Mouse (Mus musculus): ENCODE data around the gene Wrap53.
"Not testable (repeated sequence)": the region's sequence is repeated elsewhere in the genome, so short reads cannot be mapped to it uniquely, and the experiment has no call there.

Wrap53 gene

DNA sequence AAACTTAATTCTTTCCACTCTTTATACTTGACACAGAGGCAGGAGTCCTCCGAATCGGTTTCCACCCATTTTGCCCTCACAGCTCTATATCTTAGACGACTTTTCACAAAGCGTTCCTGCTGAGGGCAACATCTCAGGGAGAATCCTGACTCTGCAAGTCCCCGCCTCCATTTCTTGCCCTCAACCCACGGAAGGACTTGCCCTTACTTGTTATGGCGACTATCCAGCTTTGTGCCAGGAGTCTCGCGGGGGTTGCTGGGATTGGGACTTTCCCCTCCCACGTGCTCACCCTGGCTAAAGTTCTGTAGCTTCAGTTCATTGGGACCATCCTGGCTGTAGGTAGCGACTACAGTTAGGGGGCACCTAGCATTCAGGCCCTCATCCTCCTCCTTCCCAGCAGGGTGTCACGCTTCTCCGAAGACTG is at the start of gene Wrap53, which contains the start of gene Trp53:
Wrap53 (minus strand) TSS at position 165 of the 424 bp plus-strand sequence.
Trp53 (plus strand) TSS at position 269 of the 424 bp plus-strand sequence.
- DNase-seq (ENCODE audit: low spot score in 2 of 2), result peak; percentile 85 to 90

DNA sequence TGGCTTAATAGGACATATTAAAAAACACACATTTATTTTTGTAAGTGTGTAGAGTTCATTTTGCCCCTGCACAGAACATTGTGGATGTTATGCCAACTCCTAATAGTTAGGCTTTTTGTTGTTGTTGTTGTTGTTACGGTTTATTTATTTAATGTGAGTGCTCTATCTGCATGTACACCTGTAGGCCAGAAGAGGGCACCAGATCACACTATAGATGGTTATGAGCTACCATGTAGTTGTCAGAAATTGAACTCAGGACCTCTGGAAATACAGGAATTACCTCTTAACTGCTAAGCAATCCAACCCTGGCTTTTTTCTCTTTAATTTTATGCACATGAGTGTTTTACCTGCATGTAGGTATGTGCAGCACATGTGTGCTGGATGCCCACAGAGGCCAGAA is 49.7 kb upstream of the Wrap53 start:
- DNase-seq (ENCODE audit: low spot score in 2 of 2), result no peak

DNA sequence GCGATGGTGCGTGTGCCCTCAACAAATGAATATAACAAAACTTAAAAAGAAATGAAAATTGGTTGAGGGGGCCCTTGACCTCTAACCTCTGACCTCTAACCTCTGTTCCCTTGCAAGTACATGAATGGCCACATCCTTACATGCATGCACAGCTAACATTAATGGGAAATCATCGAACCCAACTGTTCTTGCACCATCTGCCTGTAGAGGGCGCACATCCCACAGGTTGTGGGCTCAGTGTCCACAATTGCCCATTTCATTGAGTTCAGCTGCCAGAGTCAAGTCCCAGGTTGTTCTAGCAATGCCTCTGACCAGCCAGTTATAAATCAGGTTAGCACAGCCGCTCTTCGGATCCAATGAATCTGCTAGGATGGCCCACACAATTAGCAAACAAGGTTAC is 48.2 kb upstream of the Wrap53 start:
- peak; percentile 31 to 74 for DNase-seq (ENCODE audit: low spot score in 2 of 2)

DNA sequence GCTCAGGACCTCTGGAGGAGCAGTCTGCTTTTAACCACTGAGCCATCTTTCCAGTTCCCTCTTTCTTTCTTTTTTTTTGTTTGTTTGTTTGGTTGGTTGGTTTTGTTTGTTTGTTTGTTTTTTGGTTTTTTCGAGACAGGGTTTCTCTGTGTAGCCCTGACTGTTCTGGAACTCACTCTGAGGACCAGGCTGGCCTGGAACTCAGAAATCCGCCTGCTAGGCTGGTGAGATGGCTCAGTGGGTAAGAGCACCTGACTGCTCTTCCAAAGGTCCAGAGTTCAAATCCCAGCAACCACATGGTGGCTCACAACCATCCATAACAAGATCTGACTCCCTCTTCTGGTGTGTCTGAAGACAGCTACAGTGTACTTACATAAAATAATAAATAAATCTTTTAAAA is 44.3 kb upstream of the Wrap53 start:
- not testable (repeated sequence) for DNase-seq (ENCODE audit: low spot score in 2 of 2)

DNA sequence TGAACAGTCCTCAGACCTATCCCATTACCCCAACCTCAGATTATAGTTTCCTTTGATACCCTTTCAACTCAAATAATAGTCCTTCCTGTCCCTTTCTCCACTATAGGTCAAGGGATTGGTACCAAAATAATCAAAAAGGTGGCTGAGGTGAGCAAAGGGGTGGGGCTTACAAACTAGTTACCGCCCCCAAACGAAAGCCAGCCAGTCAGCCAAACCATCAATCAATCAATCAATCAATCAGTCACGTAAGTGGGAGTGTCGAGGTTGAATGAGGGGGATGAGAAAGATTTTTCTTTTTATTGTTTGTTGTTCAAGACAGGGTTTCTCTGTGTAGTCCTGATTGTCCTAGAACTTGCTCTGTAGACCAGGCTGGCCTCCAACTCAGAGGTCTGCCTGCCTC is 43.0 kb upstream of the Wrap53 start:
- DNase-seq (ENCODE audit: low spot score in 2 of 2), result no peak

DNA sequence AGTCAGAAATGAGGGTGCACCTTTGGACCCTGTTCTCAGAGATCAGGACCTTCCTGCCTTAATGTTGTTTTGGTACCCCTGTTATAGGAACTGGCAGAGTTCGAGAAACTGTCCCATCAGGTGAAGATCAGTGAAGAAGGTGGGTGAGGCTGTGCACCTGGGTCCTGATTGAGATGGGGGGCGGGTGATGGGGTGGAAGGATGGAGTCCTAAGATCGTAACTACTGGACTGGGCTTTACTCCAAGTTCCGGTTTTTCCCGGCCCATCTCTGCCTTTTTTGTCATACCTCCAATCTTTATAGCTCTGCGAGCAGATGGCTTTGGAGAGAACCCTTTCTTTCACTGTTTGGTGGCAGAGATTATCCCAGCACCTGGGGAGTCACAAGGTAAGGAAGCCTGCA is 42.4 kb upstream of the Wrap53 start:
- no peak for DNase-seq (ENCODE audit: low spot score in 2 of 2)

DNA sequence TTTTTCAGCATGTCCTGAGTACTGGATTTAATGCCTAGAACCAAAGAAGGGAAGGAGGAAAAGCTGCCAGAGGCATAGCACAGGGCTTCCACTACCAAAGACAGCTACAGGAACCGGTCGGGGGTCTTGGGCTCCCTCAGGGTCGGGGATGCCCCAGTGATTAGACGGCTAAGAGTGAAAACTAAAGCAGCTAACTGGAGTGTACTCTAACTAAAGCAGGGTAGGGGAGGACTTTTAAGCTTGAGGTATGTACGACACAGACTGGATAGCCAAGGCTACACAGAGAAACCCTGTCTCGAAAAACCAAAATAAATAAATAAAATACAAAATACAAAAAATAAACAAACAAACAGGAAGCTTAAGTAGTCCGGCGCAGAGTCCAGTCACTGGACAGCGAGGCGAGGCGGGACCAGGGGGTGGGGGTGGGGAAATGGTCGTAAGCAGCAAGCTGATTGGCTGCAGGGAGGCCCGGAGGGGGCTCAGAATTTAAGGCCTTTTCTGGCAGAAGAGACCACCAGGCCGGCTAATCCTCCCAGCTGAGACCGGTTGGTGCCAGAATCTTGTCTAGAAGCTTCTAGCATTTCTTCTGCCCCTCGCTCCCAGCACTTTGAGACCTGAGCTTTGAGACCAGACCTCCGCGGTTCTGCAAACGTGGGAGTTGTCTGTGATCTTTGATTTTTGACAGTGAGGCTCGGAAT is 41.7 kb upstream of the Wrap53 start, which contains the start of gene Sat2:
Sat2 (plus strand) TSS at position 454 of the 698 bp plus-strand sequence.
- no peak for DNase-seq (ENCODE audit: low spot score in 2 of 2)

DNA sequence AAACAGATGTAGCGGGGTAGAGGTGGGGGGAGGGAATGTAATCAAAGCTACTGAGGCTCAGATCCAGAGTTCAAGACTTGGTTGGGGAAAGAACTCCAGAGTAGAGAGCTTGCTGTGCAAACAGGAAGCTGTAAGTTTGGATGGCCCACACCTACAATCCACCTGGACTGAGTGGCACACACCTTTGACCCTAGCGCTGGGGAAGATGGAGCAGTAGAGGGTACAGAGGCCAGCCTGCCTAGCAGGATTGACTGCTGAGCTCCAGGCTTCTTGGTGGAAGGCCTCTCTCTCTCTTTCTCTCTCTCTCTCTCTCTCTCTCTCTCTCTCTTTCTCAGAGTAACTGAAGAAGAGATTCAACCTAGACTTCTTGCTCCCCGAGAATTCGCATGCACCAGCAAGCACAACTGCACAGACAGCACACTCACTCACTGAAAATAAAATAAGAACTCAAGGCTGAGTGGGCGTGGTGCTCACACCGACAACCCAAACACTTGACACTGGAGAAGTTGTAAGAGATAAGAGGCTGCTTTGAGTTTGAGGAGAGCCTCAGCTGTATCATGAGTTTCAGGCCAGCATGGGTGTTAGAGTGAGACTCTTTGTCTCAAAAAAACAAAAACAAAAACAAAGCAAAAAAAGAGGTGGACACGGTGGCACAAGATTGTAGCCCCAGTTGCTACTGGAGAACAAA is 40.5 kb upstream of the Wrap53 start:
- no peak for DNase-seq (ENCODE audit: low spot score in 2 of 2)

DNA sequence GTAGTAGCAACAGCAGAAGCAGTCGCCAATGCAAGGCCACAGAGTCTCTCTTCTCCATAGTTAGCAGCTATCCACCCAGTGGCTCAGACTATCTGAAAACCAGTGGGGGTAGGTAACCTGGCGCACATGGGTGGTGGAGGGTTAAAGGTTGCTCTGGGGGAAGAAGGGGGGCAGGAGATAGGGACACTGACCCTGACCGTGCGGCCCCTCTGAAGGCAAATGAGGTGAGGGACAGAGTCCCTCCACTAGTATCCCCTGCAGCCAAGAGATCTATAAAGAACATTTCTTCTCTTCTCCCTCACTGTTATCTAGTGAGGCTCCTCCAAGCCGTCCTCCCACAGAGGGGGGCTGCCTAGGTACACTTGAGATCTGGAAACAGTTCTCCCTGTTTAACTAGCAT is 37.8 kb upstream of the Wrap53 start, which contains the start of gene Shbg:
Shbg (minus strand) TSS at position 101 of the 400 bp plus-strand sequence.
- DNase-seq (ENCODE audit: low spot score in 2 of 2), result no peak

DNA sequence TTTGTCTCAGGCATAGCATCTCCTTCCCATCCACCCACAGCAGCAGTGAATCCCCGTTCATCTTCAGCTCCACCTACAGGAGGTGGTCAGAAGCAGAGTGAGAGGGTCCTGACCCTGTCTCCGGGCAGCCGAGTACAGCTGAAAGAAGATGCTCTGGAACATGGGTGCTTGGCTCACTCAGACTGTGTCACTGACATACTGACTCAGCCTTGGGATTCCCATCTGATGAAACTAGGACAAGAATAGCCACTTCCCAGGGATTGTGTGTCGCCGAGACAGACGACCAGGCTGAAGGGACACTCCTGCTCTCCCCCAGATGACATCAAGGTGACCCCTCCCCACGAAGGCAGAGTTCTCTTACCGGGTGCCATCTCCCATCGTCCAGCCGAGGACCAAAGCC is 36.7 kb upstream of the Wrap53 start:
- DNase-seq (ENCODE audit: low spot score in 2 of 2), result no peak

DNA sequence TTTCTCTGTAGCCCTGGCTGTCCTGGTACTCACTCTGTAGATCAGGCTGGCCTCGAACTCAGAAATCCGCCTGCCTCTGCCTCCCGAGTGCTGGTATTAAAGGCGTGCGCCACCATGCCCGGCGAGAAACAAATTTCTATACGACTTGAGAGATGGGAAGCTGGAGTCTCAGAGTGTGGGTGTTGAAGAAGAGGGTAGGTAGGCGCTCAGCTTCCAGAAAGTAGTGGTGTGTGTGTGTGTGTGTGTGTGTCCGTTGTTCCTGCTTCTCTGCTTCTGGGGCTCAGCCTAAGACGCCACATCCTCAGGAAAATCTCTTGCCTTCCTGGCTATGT is 34.2 kb upstream of the Wrap53 start:
- DNase-seq (ENCODE audit: low spot score in 2 of 2), result not testable (repeated sequence)

DNA sequence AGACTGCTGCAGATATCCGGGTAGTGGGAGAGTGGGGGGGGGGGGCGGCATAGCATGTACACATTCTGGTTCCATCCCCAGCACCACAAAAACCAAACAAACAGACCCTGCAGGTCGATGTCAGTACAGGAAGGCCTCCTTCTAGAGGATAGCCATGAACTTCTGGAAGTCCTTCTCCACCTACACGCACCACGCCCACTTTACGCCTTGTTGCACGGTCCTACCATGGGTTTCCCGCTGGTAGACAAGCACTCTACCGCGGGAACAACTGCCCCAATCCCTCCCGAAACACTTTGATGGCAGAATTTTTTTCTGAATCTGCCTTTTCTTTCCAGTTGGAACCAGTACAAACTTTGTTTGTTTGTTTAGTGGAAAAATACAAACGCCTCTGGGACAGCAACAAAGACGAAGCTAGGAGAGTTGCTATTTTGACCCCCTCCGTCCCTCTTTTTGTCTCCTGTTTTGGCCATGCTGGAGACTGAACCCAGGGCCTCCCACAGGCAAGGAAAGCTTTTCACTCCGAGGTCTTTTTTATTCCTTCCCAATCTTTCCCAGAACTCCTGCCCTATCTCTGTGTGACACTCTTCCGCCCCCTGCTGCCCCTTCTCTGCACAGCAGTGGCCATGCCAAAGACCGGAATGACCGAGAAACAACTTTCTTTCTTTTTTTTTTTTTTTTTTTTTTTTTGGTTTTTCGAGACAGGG is 33.6 kb upstream of the Wrap53 start:
- DNase-seq (ENCODE audit: low spot score in 2 of 2), result peak; percentile 28 to 59

DNA sequence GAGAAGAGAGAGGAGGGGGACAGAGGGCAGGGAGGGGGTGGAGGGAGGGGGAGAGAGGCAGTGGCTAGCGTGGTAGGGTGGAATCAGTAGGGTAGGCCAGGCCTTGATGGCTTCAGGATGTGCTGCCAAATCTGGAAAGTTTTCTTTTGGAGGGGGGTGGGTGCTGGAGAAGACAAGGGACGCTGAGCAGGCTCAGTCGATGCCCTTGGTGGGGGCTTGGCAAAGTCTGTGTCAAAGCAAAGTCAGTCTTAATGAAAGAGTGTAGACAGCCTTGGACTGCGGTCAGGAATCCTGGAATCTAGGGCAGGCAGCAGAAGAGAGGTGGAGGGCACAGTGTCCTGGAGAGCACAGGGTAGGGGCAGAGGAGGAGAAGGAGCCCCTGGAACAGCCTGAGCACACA is 30.8 kb upstream of the Wrap53 start:
- no peak for DNase-seq (ENCODE audit: low spot score in 2 of 2)

DNA sequence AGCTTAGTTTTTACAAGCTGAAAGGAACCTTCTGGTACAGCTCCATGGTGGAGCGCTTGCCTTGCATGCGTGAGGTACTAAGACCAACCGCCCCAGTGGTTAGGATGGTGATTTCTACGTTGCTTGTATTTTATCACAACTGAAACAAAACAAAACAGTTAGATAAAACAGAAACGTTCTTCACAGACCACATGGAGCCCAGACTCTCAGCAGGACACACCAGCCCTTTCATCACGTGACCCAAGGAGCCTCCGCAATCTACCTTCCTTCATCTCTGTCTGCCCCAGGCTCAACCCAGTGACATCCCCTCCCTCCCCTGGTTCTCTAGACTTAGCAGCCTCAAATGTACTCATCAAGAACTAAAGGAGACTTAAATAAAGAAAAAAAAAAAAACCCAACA is 29.4 kb upstream of the Wrap53 start:
- DNase-seq (ENCODE audit: low spot score in 2 of 2), result no peak

DNA sequence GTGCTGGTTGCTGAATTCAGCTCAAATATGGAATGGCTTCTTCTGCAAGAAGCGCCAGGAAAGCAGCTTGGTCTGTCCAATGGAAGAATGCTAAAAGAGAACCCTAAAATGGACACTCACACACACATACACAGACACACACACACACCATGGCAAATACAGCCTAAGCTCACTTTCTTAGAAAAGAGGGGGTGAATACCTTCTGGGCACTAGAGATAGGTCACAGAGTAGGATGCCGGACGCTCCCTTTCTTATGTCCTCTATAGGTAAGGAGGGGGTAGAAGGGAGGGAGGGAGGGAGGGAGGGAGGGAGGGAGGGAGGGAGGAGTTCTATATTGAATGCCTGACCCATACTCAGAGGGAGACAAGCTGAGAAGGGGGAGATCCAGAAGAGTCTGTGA is 28.5 kb upstream of the Wrap53 start:
- DNase-seq (ENCODE audit: low spot score in 2 of 2), result no peak

DNA sequence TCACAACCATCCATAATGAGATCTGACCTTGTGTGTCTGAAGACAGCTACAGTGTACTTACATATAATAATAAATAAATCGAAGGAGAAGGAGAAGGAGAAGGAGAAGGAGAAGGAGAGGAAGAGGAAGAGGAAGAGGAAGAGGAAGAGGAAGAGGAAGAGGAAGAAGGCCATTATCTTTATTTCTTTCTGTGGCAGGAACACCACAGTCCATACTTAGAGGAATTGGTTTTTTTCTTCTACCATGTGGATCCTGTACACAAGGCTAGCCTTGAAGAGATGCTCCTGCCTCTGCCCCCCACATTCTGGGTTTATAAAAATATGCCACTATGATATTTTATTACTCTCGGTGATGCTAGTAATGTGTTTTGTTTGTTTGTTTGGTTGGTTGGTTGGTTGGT is 26.8 kb upstream of the Wrap53 start:
- no peak for DNase-seq (ENCODE audit: low spot score in 2 of 2)

DNA sequence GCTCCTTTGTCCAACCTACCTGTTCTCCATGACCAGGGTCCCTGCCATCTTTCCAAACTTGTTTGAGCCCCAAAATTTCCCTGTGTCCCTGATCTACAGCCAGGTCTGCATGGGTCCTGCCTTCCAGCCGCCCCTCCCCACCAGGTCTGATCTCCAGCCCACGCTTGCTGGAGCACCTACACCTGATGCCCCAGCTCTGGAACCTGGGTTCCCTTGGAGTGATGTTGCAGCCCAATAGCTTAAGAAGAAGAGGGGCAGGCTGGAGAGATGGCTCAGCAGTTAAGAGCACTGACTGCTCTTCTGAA is 26.4 kb upstream of the Wrap53 start:
- DNase-seq (ENCODE audit: low spot score in 2 of 2), result no peak

DNA sequence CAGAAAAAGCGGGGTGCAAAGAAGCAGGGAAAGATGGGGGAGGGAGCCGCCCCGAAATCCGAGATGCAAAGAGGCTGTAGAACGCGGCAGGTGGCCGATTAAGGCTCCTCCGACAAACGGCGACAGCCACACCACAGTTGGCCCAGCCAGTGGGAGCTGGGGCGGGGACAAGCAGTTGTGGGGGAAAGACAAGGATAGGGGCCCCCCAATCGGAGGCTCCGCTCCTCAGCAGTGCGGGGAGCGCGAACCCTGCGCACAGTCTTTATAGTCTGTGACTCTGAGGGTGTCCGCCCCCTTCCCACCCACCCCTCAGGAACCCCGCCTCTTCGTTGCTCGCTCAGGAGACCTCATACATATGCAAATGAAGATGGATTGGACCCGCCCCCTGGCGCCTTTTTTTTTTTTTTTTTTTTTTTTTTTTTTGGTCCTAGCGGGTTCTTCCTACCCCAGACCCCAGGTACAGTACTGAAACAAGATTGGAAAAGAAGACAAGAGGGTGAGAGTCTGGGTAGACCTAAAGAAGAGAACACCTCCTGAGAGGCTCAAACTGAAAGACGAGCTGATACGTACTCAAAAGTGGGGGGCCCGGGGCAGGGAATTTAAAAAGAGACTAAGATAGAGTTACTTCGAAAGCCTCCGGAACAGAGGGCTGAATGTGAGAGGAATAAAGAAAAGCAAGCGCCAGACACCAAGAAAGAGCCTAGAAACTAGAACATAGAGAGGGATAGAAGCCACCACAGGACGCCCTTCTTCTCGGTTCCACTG is 25.9 kb upstream of the Wrap53 start, which contains the start of gene Atp1b2:
Atp1b2 (minus strand) TSS at position 217 of the 765 bp plus-strand sequence.
- peak; percentile 75 to 81 for DNase-seq (ENCODE audit: low spot score in 2 of 2)

DNA sequence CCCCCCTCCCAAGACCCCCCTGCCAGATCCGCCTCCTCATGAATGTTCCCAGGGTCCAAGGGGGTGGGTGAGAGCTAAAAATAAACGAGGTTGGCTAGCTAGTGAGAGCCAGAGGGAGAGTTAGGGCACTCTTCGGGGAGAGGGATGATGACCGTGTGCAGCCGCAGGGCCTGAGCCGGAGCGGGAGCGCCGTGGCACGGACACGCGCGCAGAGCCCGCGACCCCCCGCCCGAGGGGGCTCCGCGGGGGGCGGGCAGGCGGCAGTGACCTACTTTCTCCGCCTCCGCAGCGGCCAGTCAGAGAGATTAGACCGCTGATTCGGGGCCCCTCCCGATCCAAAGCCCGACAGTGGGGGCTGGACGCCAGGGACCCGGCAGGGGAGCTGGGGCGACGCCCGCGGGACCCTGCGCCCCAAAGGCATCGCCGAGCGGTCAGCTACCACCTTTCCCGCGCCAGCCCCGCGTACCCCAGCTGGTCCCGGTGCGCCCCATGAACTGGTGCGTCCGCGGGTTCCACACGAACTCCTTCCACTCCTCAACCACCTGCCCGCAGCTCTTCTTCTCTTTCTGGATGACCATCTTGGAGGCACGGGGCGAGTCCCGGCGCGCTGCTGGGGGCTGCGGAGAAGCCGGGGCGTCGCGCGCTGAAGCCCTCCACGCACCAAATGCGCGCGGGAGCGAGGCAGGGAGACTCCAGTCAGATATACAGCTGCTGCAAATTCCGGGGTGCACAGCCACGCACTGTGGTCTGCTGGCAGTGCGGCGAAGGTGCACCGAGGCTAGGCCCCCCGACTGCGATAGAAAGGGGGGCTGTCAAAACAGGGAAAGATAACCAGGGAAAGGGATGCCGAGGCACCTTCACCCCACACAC is 25.0 kb upstream of the Wrap53 start:
- peak; percentile 8 to 22 for DNase-seq (ENCODE audit: low spot score in 2 of 2)

DNA sequence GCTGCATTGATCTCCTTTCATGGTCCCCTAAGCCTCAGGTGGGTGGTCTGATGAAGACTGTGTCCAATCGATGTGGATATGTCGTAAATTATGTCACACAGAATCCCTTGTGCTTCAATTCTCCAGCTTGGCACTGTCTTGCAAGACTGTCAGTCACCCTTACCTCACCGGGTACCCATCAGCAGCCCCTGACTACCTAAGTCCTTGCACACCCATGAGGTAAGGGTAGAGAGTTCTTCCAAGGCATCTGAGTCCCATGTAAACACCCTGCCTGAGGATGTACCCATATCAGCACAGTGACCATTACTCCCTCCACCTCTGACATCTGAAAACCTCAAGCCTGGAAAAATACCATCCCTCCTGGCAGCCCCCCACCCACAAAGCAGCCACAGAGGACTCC is 24.3 kb upstream of the Wrap53 start:
- DNase-seq (ENCODE audit: low spot score in 2 of 2), result no peak

DNA sequence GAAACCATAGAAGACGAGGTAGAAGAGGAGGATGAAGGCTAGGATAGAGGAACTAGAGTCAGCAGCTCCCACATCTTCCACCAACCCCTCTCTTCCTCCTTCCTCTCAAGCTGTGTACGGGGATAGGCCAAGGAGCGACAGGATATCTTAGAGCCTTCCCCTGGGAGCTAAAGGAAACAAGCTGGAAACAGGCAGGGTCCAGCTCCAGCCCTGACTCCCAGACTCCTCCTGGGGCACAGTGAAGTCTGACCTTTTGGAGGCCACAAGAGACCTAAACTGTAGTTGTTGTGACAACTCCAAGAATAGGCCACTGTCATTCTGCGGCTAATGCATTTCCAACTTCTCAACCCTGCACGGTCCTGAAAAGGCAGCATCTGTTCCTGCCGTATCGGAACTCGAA is 23.5 kb upstream of the Wrap53 start:
- DNase-seq (ENCODE audit: low spot score in 2 of 2), result no peak
